Mouse (Mus musculus) midbrain, postnatal 0 days (tissue): ENCODE results near the gene Prrg3. TPM values are rescaled to one million over a fixed set of nuclear protein-coding genes. Genes with fewer than 3 reads are reported as not detected.

Experiments used
- ATAC-seq: fragments of 200-750 bp; cut with Nextera tagmentation; 2 replicates; pipeline ENCODE4 v1.8.0; 2017; ENCODE audit warnings: moderate number of reproducible peaks, mild to moderate bottlenecking, moderate TSS enrichment, moderate library complexity; ENCODE audit not compliant: low FRiP score
- DNase-seq: peaks from one replicate; pipeline ENCODE4 v3.0.0-alpha.2; 2015; ENCODE audit warnings: low spot score
- H3K27ac ChIP-seq: fragments of 300-500 bp; sonication (generic); 2 replicates; pipeline ENCODE4 v1.5.1; 2014; ENCODE audit warnings: low read depth, mild to moderate bottlenecking, low read length, mixed read lengths
- H3K27me3 ChIP-seq: fragments of 300-500 bp; sonication (generic); 2 replicates; pipeline ENCODE4 v1.6.1; 2014; ENCODE audit warnings: low read length, control low read depth, mixed read lengths; ENCODE audit not compliant: insufficient read depth
- H3K36me3 ChIP-seq: fragments of 300-500 bp; sonication (generic); 2 replicates; pipeline ENCODE4 v1.6.1; 2014; ENCODE audit warnings: low read length, control low read depth, mixed read lengths; ENCODE audit not compliant: insufficient read depth
- H3K4me1 ChIP-seq: fragments of 300-500 bp; sonication (generic); 2 replicates; pipeline ENCODE4 v1.6.1; 2014; ENCODE audit warnings: mild to moderate bottlenecking, control low read depth, antibody characterized with exemption, low read length, mixed read lengths; ENCODE audit not compliant: insufficient read depth
- H3K4me2 ChIP-seq: fragments of 300-500 bp; sonication (generic); 2 replicates; pipeline ENCODE4 v1.6.1; 2014; ENCODE audit warnings: low read depth, mild to moderate bottlenecking, low read length, mixed read lengths; ENCODE audit not compliant: poor library complexity, severe bottlenecking
- H3K4me3 ChIP-seq: fragments of 300-500 bp; sonication (generic); 2 replicates; pipeline ENCODE4 v1.5.1; 2014; ENCODE audit warnings: low read depth, mild to moderate bottlenecking, low read length, moderate library complexity
- H3K9ac ChIP-seq: fragments of 300-500 bp; sonication (generic); replicated peaks from 2 replicates; pipeline ENCODE4 v1.6.1; 2014; ENCODE audit warnings: mild to moderate bottlenecking, low read length, moderate library complexity, mixed read lengths; ENCODE audit not compliant: poor library complexity, severe bottlenecking
- H3K9me3 ChIP-seq: fragments of 300-500 bp; sonication (generic); 2 replicates; pipeline ENCODE4 v1.6.1; 2016; ENCODE audit warnings: low read length, control low read depth
- CTCF ChIP-seq: IDR thresholded peaks from 2 replicates; pipeline ENCODE4 v1.5.1; 2016; ENCODE audit warnings: antibody characterized with exemption, mild to moderate bottlenecking
- WGBS: fragments of 180-500 bp; shearing (Covaris S2); extraction: QIAGEN DNeasy Blood & Tissue Kit; methylation state at CpG from one replicate; pipeline ENCODE4 v1.1.7; 2014; 5-methylcytosine and 5-hydroxymethylcytosine counted together
- polyA plus RNA-seq: library from polyadenylated mRNA; unstranded; fragments of >200 nt; fragmentation: Nextera tagmentation; extraction: Ambion mirVana; gene quantifications from 2 replicates; pipeline ENCODE4 v1.2.1, GENCODE M21; 2015
- total RNA-seq: library from RNA; depleted of rRNA; stranded (reverse); fragments of >200 nt; gene quantifications from 2 replicates; pipeline ENCODE4 v1.2.3, GENCODE M21; 2014

Prrg3 gene
- total and polyA plus RNA-seq, 2 experiments from 2014 or later: 9.6 to 17.6 TPM

- DNase-seq (no peak), ATAC-seq (no peak)
- WGBS: 82% methylated on average over 1 of the region's 1 CpGs
- H3K9me3 ChIP-seq: no peaks in the 10 kb centered on the region
- no peak overlapping the region for H3K9ac ChIP-seq
- H3K4me2 ChIP-seq: no peak overlapping the region
- peak; percentile 25 for TF ChIP-seq CTCF
- H3K27ac ChIP-seq: no peak overlapping the region
- no peak overlapping the region for H3K4me3 ChIP-seq
- no peaks in the 10 kb centered on the region for H3K36me3 ChIP-seq
- no peaks in the 10 kb centered on the region for H3K27me3 ChIP-seq
- H3K4me1 ChIP-seq: no peaks in the 10 kb centered on the region
Measured at GRCm38 (mm10) chrX:71983775-71984174, 21.4 kb downstream of the Prrg3 start.

GRCm38 (mm10) chrX:71991549-71991948 lies 29.1 kb downstream of the Prrg3 start, which contains the start of gene Cnga2:
Cnga2 (plus strand) TSS chrX:71991849.
- H3K4me3 ChIP-seq: no peak within 1 kb of the TSS
- no peaks in the 10 kb centered on the region for H3K27me3 ChIP-seq
- H3K4me2 ChIP-seq: no peak within 1 kb of the TSS
- no peaks in the 10 kb centered on the region for H3K36me3 ChIP-seq
- TF ChIP-seq CTCF: no peak
- ATAC-seq (no peak), DNase-seq (no peak)
- 88% methylated on average over 3 of the region's 3 CpGs for WGBS
- H3K27ac ChIP-seq: no peak within 1 kb of the TSS
- no peak within 1 kb of the TSS for H3K9ac ChIP-seq
- no peaks in the 10 kb centered on the region for H3K4me1 ChIP-seq
- H3K9me3 ChIP-seq: no peaks in the 10 kb centered on the region

- DNase-seq (no peak), ATAC-seq (no peak)
- H3K36me3 ChIP-seq: no peaks in the 10 kb centered on the region
- no peak for TF ChIP-seq CTCF
- H3K9me3 ChIP-seq: no peaks in the 10 kb centered on the region
- no peak overlapping the region for H3K4me2 ChIP-seq
- no peaks in the 10 kb centered on the region for H3K4me1 ChIP-seq
- no peaks in the 10 kb centered on the region for H3K27me3 ChIP-seq
- H3K9ac ChIP-seq: no peak overlapping the region
- WGBS: 50% methylated on average over 1 of the region's 1 CpGs
- H3K27ac ChIP-seq: no peak overlapping the region
- H3K4me3 ChIP-seq: no peak overlapping the region
Measured at GRCm38 (mm10) chrX:71995972-71996371, 33.5 kb downstream of the Prrg3 start.

- no peak for TF ChIP-seq CTCF
- DNase-seq: no peak
- H3K27ac ChIP-seq: no peak overlapping the region
- no peak for ATAC-seq
- H3K36me3 ChIP-seq: no peaks in the 10 kb centered on the region
- H3K4me1 ChIP-seq: no peaks in the 10 kb centered on the region
- H3K9ac ChIP-seq: no peak overlapping the region
- no peaks in the 10 kb centered on the region for H3K27me3 ChIP-seq
- no peak overlapping the region for H3K4me2 ChIP-seq
- no peaks in the 10 kb centered on the region for H3K9me3 ChIP-seq
- no peak overlapping the region for H3K4me3 ChIP-seq
Measured at GRCm38 (mm10) chrX:72009930-72010329, 47.5 kb downstream of the Prrg3 start.

- Histone ChIP-seq H3K4me2 (no peak overlapping the region), H3K9me3 (no peaks in the 10 kb centered on the region), H3K9ac (no peak overlapping the region), H3K4me3 (no peak overlapping the region), H3K4me1 (no peaks in the 10 kb centered on the region), H3K36me3 (no peaks in the 10 kb centered on the region), H3K27me3 (no peaks in the 10 kb centered on the region), H3K27ac (no peak overlapping the region)
- 59% methylated on average over 9 of the region's 9 CpGs for WGBS
- DNase-seq: peak; percentile 27
- TF ChIP-seq CTCF: no peak
- 0 out of 2 replicates have a peak, but pooled peaks have one; percentile 44 for ATAC-seq
Measured at GRCm38 (mm10) chrX:72012236-72012635, 49.8 kb downstream of the Prrg3 start.

GRCm38 (mm10) chrX:72012804-72013203 lies 50.4 kb downstream of the Prrg3 start:
- no peaks in the 10 kb centered on the region for H3K27me3 ChIP-seq
- no peak overlapping the region for H3K4me2 ChIP-seq
- peak; percentile 62 for TF ChIP-seq CTCF
- H3K4me3 ChIP-seq: no peak overlapping the region
- no peak overlapping the region for H3K9ac ChIP-seq
- H3K4me1 ChIP-seq: no peaks in the 10 kb centered on the region
- 28% methylated on average over 3 of the region's 3 CpGs for WGBS
- no peaks in the 10 kb centered on the region for H3K9me3 ChIP-seq
- H3K36me3 ChIP-seq: no peaks in the 10 kb centered on the region
- H3K27ac ChIP-seq: no peak overlapping the region
- ATAC-seq: no peak
- DNase-seq: no peak
